Mouse (Mus musculus) lung, adult 2 months (tissue): ENCODE results near the gene Atp1b1.

Experiments used
- CTCF ChIP-seq: fragments of 200-500 bp; IDR thresholded peaks from 2 replicates; pipeline ENCODE4 v1.5.1; 2011; ENCODE audit warnings: mild to moderate bottlenecking, low read length, control low read depth; ENCODE audit not compliant: insufficient read depth
- POLR2A ChIP-seq: fragments of 200-500 bp; IDR thresholded peaks from 2 replicates; pipeline ENCODE4 v1.6.1; 2011; ENCODE audit warnings: low read depth, mild to moderate bottlenecking, control low read depth, low read length, borderline replicate concordance; ENCODE audit errors: extremely low read depth

DNA sequence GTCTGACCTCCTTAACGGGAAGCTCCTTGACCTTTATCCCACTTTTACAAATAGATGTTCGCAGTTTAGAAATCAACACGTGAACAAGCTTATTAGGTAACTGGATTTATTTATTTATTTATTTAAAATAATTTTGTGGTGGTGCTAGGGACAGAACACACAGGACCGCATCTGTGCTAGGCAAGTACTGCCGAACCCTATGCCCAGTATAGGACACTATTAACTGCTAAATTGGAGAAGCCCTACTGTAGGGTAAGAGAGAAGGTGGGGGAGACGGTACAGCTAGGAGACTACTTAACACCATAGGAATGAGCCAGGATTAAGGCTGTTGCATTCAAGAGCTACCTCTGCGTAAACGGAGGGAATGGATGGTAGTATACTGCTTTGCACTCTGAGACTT, 10.2 kb upstream of the Atp1b1 start:
- TF ChIP-seq CTCF (no peak), POLR2A (no peak)
